Mouse (Mus musculus) CH12.LX (cell line): ENCODE results near the gene Pigm. TPM values are rescaled to one million over a fixed set of nuclear protein-coding genes. Genes with fewer than 3 reads are reported as not detected.
A peak's percentile ranks its signal among the peaks of the same experiment; 100 is the strongest.

Experiments
- DNase-seq: peaks from one replicate; pipeline ENCODE4 v3.0.0-alpha.2; 2013; ENCODE audit errors: extremely low read depth
- H3K27ac ChIP-seq: 2 replicates; pipeline ENCODE4 v1.5.1; 2012; ENCODE audit warnings: low read depth, mild to moderate bottlenecking, control low read depth, moderate library complexity; ENCODE audit not compliant: insufficient read depth
- H3K27me3 ChIP-seq: replicated peaks from 2 replicates; pipeline ENCODE3; 2012; ENCODE audit warnings: inconsistent platforms
- H3K36me3 ChIP-seq, 2 experiments: replicated peaks in 1 of 2; 2 replicates each; pipeline versions ENCODE3 to v1.6.1; 2012; ENCODE audit warnings: inconsistent platforms in 1 of 2, low read length in 1 of 2, mild to moderate bottlenecking in 1 of 2, mixed read lengths in 1 of 2, moderate library complexity in 1 of 2; ENCODE audit not compliant: control insufficient read depth in 1 of 2, insufficient read depth in 1 of 2
- H3K4me1 ChIP-seq, 2 experiments: 2 replicates each; pipeline ENCODE4 v1.6.1; 2012; ENCODE audit warnings: inconsistent platforms in 1 of 2, moderate library complexity in 1 of 2; ENCODE audit not compliant: insufficient read depth in 2 of 2, control insufficient read depth in 1 of 2
- H3K4me2 ChIP-seq: 2 replicates; pipeline ENCODE4 v1.6.1; 2012; ENCODE audit warnings: low read depth, mild to moderate bottlenecking, control low read depth; ENCODE audit not compliant: poor library complexity, insufficient read depth, severe bottlenecking
- H3K4me3 ChIP-seq, 3 experiments: fragments of 150-350 bp in 1 of 3; sonication (generic) in 1 of 3; replicated peaks in 1 of 3; 2 replicates each; pipeline versions ENCODE3 to v1.5.1; 2011 to 2012; ENCODE audit warnings: low read depth in 2 of 3, low read length in 2 of 3, mild to moderate bottlenecking in 2 of 3, moderate library complexity in 2 of 3, control low read depth in 1 of 3, improper control_type of control experiment in 1 of 3, inconsistent platforms in 1 of 3, mixed read lengths in 1 of 3; ENCODE audit not compliant: poor library complexity in 1 of 3
- H3K79me2 ChIP-seq: replicated peaks from 2 replicates; pipeline ENCODE4 v1.6.1; 2012; ENCODE audit warnings: mild to moderate bottlenecking, moderate library complexity; ENCODE audit not compliant: control insufficient read depth, poor library complexity, insufficient read depth, severe bottlenecking; ENCODE audit errors: extremely low read depth
- H3K9ac ChIP-seq: 2 replicates; pipeline ENCODE4 v1.6.1; 2012; ENCODE audit warnings: low read depth, mild to moderate bottlenecking, control low read depth, moderate library complexity; ENCODE audit not compliant: insufficient read depth
- H3K9me3 ChIP-seq: replicated peaks from 2 replicates; pipeline ENCODE3; 2012; ENCODE audit warnings: low read length, inconsistent platforms, mixed read lengths
- BHLHE40 ChIP-seq: IDR thresholded peaks from 2 replicates; pipeline ENCODE4 v1.6.1; 2011; ENCODE audit warnings: mild to moderate bottlenecking, low read depth, low read length, improper control_type of control experiment
- CHD2 ChIP-seq: IDR thresholded peaks from 2 replicates; pipeline ENCODE4 v1.6.1; 2011; ENCODE audit warnings: low read length, improper control_type of control experiment
- CTCF ChIP-seq, 2 experiments: IDR thresholded peaks in 1 of 2; conservative IDR thresholded peaks in 1 of 2; 2 replicates each; pipeline ENCODE4 v1.5.1; 2011 to 2012; ENCODE audit warnings: low read depth in 2 of 2, low read length in 2 of 2, improper control_type of control experiment in 1 of 2, inconsistent platforms in 1 of 2, mild to moderate bottlenecking in 1 of 2, moderate library complexity in 1 of 2
- E2F4 ChIP-seq: IDR thresholded peaks from 2 replicates; pipeline ENCODE4 v1.6.1; 2011; ENCODE audit warnings: low read depth, low read length, improper control_type of control experiment; ENCODE audit not compliant: insufficient replicate concordance
- ETS1 ChIP-seq: conservative IDR thresholded peaks from 2 replicates; pipeline ENCODE4 v1.6.1; 2012; ENCODE audit warnings: low read depth, mild to moderate bottlenecking, inconsistent platforms, low read length, improper control_type of control experiment, moderate library complexity
- JUN ChIP-seq: IDR thresholded peaks from 2 replicates; pipeline ENCODE4 v1.6.1; 2011; ENCODE audit warnings: low read depth, mild to moderate bottlenecking, low read length, improper control_type of control experiment, moderate library complexity; ENCODE audit not compliant: insufficient read depth
- KAT2A ChIP-seq: IDR thresholded peaks from 2 replicates; pipeline ENCODE4 v1.6.1; 2012; ENCODE audit warnings: low read length, improper control_type of control experiment, inconsistent platforms; ENCODE audit not compliant: insufficient replicate concordance
- MAFK ChIP-seq: IDR thresholded peaks from 2 replicates; pipeline ENCODE4 v1.6.1; 2011; ENCODE audit warnings: low read length, improper control_type of control experiment; ENCODE audit not compliant: insufficient replicate concordance
- MAZ ChIP-seq: IDR thresholded peaks from 2 replicates; pipeline ENCODE4 v1.6.1; 2012; ENCODE audit warnings: low read depth, mild to moderate bottlenecking, inconsistent platforms, low read length, improper control_type of control experiment, moderate library complexity
- MYC ChIP-seq: IDR thresholded peaks from 2 replicates; pipeline ENCODE4 v1.6.1; 2011; ENCODE audit warnings: low read depth, mild to moderate bottlenecking, improper control_type of control experiment, low read length
- SMC3 ChIP-seq: IDR thresholded peaks from 2 replicates; pipeline ENCODE4 v1.6.1; 2011; ENCODE audit warnings: low read depth, low read length, improper control_type of control experiment
- TCF12 ChIP-seq: IDR thresholded peaks from 2 replicates; pipeline ENCODE4 v1.6.1; 2014; ENCODE audit warnings: low read depth, mild to moderate bottlenecking, inconsistent platforms, low read length, improper control_type of control experiment
- UBTF ChIP-seq: IDR thresholded peaks from 2 replicates; pipeline ENCODE4 v1.6.1; 2012; ENCODE audit warnings: low read depth, mild to moderate bottlenecking, inconsistent platforms, low read length, improper control_type of control experiment, moderate library complexity
- USF1 ChIP-seq: IDR thresholded peaks from 2 replicates; pipeline ENCODE4 v1.6.1; 2014; ENCODE audit warnings: low read depth, mild to moderate bottlenecking, inconsistent platforms, low read length, improper control_type of control experiment
- ZC3H11A ChIP-seq: IDR thresholded peaks from 2 replicates; pipeline ENCODE4 v1.6.1; 2012; ENCODE audit warnings: low read depth, mild to moderate bottlenecking, inconsistent platforms, low read length, improper control_type of control experiment
- ZNF384 ChIP-seq: IDR thresholded peaks from 2 replicates; pipeline ENCODE4 v1.6.1; 2012; ENCODE audit warnings: low read depth, low read length, improper control_type of control experiment, inconsistent platforms
- dilution Hi-C: fragments of 300-500 bp; cut with MboI; formaldehyde crosslinking; loops from 2 replicates; pipeline ENCODE4 v1.14.3; 2020; ENCODE audit warnings: low sequenced_read_pairs; ENCODE audit not compliant: extremely low pct_unique_long_range_greater_than_20kb, extremely low pct_ligation_motif_present
- in situ Hi-C: fragments of 300-500 bp; cut with MboI; formaldehyde crosslinking; loops from 3 replicates; pipeline ENCODE4 v1.14.3; 2019; ENCODE audit warnings: low sequenced_read_pairs, low pct_ligation_motif_present, low pct_unique_long_range_greater_than_20kb, mixed read lengths
- polyA plus RNA-seq: library from polyadenylated mRNA; unstranded; fragments of >175 nt; gene quantifications from 2 replicates; pipeline ENCODE4 v1.2.1, GENCODE M21; 2012; ENCODE audit warnings: low read depth; ENCODE audit not compliant: insufficient read length
- total RNA-seq, 2 experiments: library from RNA; depleted of rRNA; stranded (reverse); fragments of 300-350 nt in 1 of 2; fragments of >200 nt in 1 of 2; gene quantifications; 2 replicates each; pipeline ENCODE4 v1.2.3; 2012 to 2014

The Pigm gene
- total and polyA plus RNA-seq, 3 experiments = 8.6 to 13.8 (median 10.7) TPM

DNA sequence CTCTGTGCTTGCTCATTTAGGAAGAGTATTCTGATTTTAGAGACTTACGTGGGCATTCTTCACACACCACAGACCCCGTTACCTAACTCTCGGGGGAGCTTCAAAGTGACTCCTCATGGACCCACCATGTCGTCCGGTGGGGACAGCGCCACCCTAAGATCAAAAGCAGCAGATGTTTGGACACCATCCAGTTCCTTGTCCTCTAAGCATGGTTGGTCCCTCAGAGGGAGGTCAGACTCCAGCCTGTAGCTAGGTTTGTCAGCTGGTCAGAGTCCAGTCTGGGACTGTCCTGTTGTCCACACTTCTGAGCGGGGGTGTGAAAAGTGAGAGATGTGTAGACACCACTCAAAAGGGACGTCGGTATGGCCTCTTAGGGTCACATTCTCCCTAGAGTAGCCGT is 29.6 kb upstream of the Pigm start:
- TF ChIP-seq ETS1 = no peak
- TF ChIP-seq CTCF (conservative IDR thresholded peaks at IDR 0.05 in 1 of 2, IDR thresholded peaks at IDR 0.05 in 1 of 2; ENCODE audit: low read depth in 2 of 2, low read length in 2 of 2) = peak in 1 of 2 experiments; percentile 56; a peak in 2 of 4 replicates
- TF ChIP-seq, all 38 proteins: peak for 1
- H3K9ac ChIP-seq = 0 out of 2 replicates have a peak overlapping the region, but pooled peaks have one; percentile 24
- H3K27me3 ChIP-seq = peaks cover 77% of the 10 kb centered on the region
- dilution Hi-C loops (no loop called here), in situ Hi-C loops (no loop called here)
- peaks cover 15 to 16% of the 10 kb centered on the region in 2 experiments for H3K4me1 ChIP-seq
- H3K9me3 ChIP-seq = no peaks in the 10 kb centered on the region
- DNase-seq = no peak
- H3K4me2 ChIP-seq = peak overlapping the region; percentile 64
- H3K79me2 ChIP-seq = no peaks in the 10 kb centered on the region
- no peaks in the 10 kb centered on the region for H3K36me3 ChIP-seq
- H3K4me3 ChIP-seq = peak overlapping the region in 1 of 3 experiments; percentile 12
- H3K27ac ChIP-seq = no peak overlapping the region

DNA sequence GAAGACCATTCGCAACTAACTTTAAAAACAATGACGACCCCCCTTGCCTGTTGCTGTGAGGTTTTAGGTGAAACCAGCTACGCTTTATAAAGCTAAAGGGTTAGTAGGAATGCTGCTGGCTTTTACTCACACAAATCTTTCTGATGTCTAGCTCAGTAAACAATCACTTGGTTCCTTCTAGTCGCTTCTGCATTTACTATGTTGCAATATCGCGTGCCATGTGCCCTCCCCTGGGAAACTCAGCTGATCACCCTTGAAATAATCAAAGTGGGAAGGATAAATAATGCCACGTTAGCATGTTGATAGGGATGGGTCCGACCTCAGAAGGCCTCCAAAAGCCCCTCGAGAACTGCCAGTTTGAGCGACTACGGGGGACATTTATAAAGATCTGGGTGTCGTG is 29.0 kb upstream of the Pigm start:
- no peak overlapping the region for H3K4me2 ChIP-seq
- H3K9ac ChIP-seq = no peak overlapping the region
- no peaks in the 10 kb centered on the region for H3K79me2 ChIP-seq
- no peaks in the 10 kb centered on the region for H3K36me3 ChIP-seq
- H3K9me3 ChIP-seq = no peaks in the 10 kb centered on the region
- dilution Hi-C loops = no loop called here
- in situ Hi-C loops = no loop called here
- H3K27ac ChIP-seq = no peak overlapping the region
- no peak for DNase-seq
- H3K27me3 ChIP-seq = peaks cover 74% of the 10 kb centered on the region
- no peak for TF ChIP-seq ZC3H11A
- TF ChIP-seq ZNF384 = no peak
- no peak for TF ChIP-seq UBTF
- TF ChIP-seq JUN = no peak
- TF ChIP-seq TCF12 = no peak
- no peak for TF ChIP-seq CHD2
- TF ChIP-seq USF1 = no peak
- TF ChIP-seq E2F4 = no peak
- no peak for TF ChIP-seq MAFK
- no peak for TF ChIP-seq MYC
- no peak for TF ChIP-seq BHLHE40
- no peak for TF ChIP-seq ETS1
- no peak for TF ChIP-seq MAZ
- TF ChIP-seq, all 38 proteins: peak for 0
- Histone ChIP-seq H3K4me3 (no peak overlapping the region), H3K4me1 (peaks cover 15 to 16% of the 10 kb centered on the region in 2 experiments)

DNA sequence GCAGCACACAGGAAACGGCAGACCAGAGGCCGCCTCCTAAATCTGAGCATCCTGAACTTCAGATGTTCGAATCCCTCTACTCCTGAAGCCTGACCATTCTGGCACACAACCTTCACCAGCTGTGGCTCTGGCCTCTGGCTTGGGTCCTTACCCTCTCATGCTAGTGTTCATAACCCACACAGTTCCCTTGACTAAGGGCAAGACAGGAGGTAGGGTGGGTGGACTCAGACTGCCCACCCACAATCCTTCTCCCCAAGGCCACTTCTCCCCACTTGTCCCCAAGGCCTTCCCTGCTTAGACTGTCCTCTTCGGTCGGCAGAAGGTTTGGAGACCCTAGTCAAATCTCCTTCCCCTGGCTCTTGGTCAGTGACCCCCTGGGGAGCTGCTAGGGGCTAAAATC is 26.8 kb upstream of the Pigm start:
- DNase-seq = no peak
- H3K79me2 ChIP-seq = no peaks in the 10 kb centered on the region
- in situ Hi-C loops (no loop called here), dilution Hi-C loops (no loop called here)
- H3K36me3 ChIP-seq = no peaks in the 10 kb centered on the region
- no peak overlapping the region for H3K4me3 ChIP-seq
- H3K9me3 ChIP-seq = no peaks in the 10 kb centered on the region
- H3K4me2 ChIP-seq = no peak overlapping the region
- H3K9ac ChIP-seq = no peak overlapping the region
- H3K27me3 ChIP-seq = peaks cover 66% of the 10 kb centered on the region
- no peak overlapping the region for H3K27ac ChIP-seq
- H3K4me1 ChIP-seq = peaks cover 15 to 16% of the 10 kb centered on the region in 2 experiments
- TF ChIP-seq CTCF (conservative IDR thresholded peaks at IDR 0.05 in 1 of 2, IDR thresholded peaks at IDR 0.05 in 1 of 2; ENCODE audit: low read depth in 2 of 2, low read length in 2 of 2) (no peak), USF1 (no peak), ZNF384 (no peak), SMC3 (no peak), KAT2A (no peak)
- TF ChIP-seq, all 38 proteins: peak for 0
